Mouse (Mus musculus) liver, embryonic 14.5 days (tissue): ENCODE results near the gene Hgf. TPM values are rescaled to one million over a fixed set of nuclear protein-coding genes. Genes with fewer than 3 reads are reported as not detected.

Source experiments
- ATAC-seq: fragments of 200-750 bp; cut with Nextera tagmentation; 2 replicates; pipeline ENCODE4 v1.8.0; 2017; ENCODE audit warnings: moderate number of reproducible peaks, mild to moderate bottlenecking, moderate library complexity; ENCODE audit not compliant: insufficient read depth
- DNase-seq, 3 experiments: peaks; one replicate each; pipeline ENCODE4 v3.0.0-alpha.2; 2012 to 2013; ENCODE audit warnings: low read depth in 3 of 3, low spot score in 3 of 3
- H3K27ac ChIP-seq: fragments of 300-500 bp; sonication (generic); 2 replicates; pipeline ENCODE4 v1.5.1; 2014; ENCODE audit warnings: moderate library complexity, mild to moderate bottlenecking, control low read depth, inconsistent platforms
- H3K27me3 ChIP-seq: fragments of 300-500 bp; sonication (generic); 2 replicates; pipeline ENCODE4 v1.6.1; 2014; ENCODE audit warnings: mild to moderate bottlenecking, low read length, moderate library complexity; ENCODE audit not compliant: control insufficient read depth, insufficient read depth
- H3K36me3 ChIP-seq: fragments of 300-500 bp; sonication (generic); replicated peaks from 2 replicates; pipeline ENCODE4 v1.6.1; 2014; ENCODE audit warnings: low read depth; ENCODE audit not compliant: control insufficient read depth, insufficient read depth
- H3K4me1 ChIP-seq, 2 experiments: fragments of 200-500 bp in 1 of 2; fragments of 300-500 bp in 1 of 2; sonication (generic) in 1 of 2; replicated peaks; 2 replicates each; pipeline ENCODE4 v1.6.1; 2012 to 2014; ENCODE audit warnings: antibody characterized with exemption in 1 of 2, inconsistent platforms in 1 of 2, low read length in 1 of 2; ENCODE audit not compliant: control insufficient read depth in 2 of 2, insufficient read depth in 2 of 2
- H3K4me2 ChIP-seq: fragments of 300-500 bp; sonication (generic); 2 replicates; pipeline ENCODE4 v1.6.1; 2014; ENCODE audit warnings: low read depth, mild to moderate bottlenecking, control low read depth, moderate library complexity
- H3K4me3 ChIP-seq, 2 experiments: fragments of 200-500 bp in 1 of 2; fragments of 300-500 bp in 1 of 2; sonication (generic) in 1 of 2; 2 replicates each; pipeline ENCODE4 v1.5.1; 2012 to 2014; ENCODE audit warnings: low read depth in 2 of 2, low read length in 2 of 2, mild to moderate bottlenecking in 2 of 2, control low read depth in 1 of 2, inconsistent platforms in 1 of 2, moderate library complexity in 1 of 2; ENCODE audit not compliant: insufficient read depth in 1 of 2
- H3K9ac ChIP-seq: fragments of 300-500 bp; sonication (generic); replicated peaks from 2 replicates; pipeline ENCODE4 v1.6.1; 2014; ENCODE audit warnings: mild to moderate bottlenecking, control low read depth, moderate library complexity
- H3K9me3 ChIP-seq: fragments of 300-500 bp; sonication (generic); 2 replicates; pipeline ENCODE4 v1.6.1; 2016; ENCODE audit warnings: low read length, mixed read lengths; ENCODE audit not compliant: control insufficient read depth
- CTCF ChIP-seq: IDR thresholded peaks from 2 replicates; pipeline ENCODE4 v1.5.1; 2016; ENCODE audit warnings: antibody characterized with exemption, low read depth, control low read depth
- EP300 ChIP-seq: IDR thresholded peaks from 2 replicates; pipeline ENCODE4 v1.6.1; 2016; ENCODE audit warnings: antibody characterized with exemption, low read depth
- WGBS: fragments of 180-500 bp; shearing (Covaris S2); extraction: QIAGEN DNeasy Blood & Tissue Kit; methylation state at CpG from one replicate; pipeline ENCODE4 v1.1.7; 2014; ENCODE audit not compliant: insufficient replicate concordance; 5-methylcytosine and 5-hydroxymethylcytosine counted together
- polyA plus RNA-seq, 2 experiments: library from polyadenylated mRNA; depleted of rRNA in 1 of 2; stranded (reverse) in 1 of 2; unstranded in 1 of 2; fragments of >200 nt; fragmentation: Nextera tagmentation in 1 of 2; extraction: Ambion mirVana in 1 of 2; gene quantifications; 2 replicates each; pipeline versions ENCODE4 v1.2.1 to v1.2.3; 2012 to 2014

The Hgf gene
- polyA plus RNA-seq, 2 experiments = 1.6 to 3.0 TPM

GRCm38 (mm10) chr5:16650240-16650639 lies 96.9 kb downstream of the Hgf start:
- Histone ChIP-seq H3K27me3 (no peaks in the 10 kb centered on the region), H3K9ac (no peak overlapping the region), H3K9me3 (no peaks in the 10 kb centered on the region), H3K4me1 (no peaks in the 10 kb centered on the region), H3K4me3 (no peak overlapping the region), H3K36me3 (no peaks in the 10 kb centered on the region), H3K27ac (no peak overlapping the region), H3K4me2 (no peak overlapping the region)
- ATAC-seq = no peak
- WGBS = 59% methylated on average over 1 of the region's 1 CpGs
- TF ChIP-seq EP300 = no peak
- no peak for TF ChIP-seq CTCF
- DNase-seq = no peak

GRCm38 (mm10) chr5:16654022-16654421 lies 100.7 kb downstream of the Hgf start:
- Histone ChIP-seq H3K4me2 (no peak overlapping the region), H3K4me1 (no peaks in the 10 kb centered on the region), H3K27ac (no peak overlapping the region), H3K36me3 (no peaks in the 10 kb centered on the region), H3K9ac (no peak overlapping the region), H3K4me3 (no peak overlapping the region), H3K9me3 (no peaks in the 10 kb centered on the region), H3K27me3 (no peaks in the 10 kb centered on the region)
- ATAC-seq (no peak), DNase-seq (no peak)
- WGBS = 4% methylated on average over 7 of the region's 7 CpGs
- TF ChIP-seq CTCF = no peak
- no peak for TF ChIP-seq EP300

Other genes with a start within 250 kb of the Hgf start
- not detected in 2 replicates for gene Gm28710, start 238.3 kb downstream of the Hgf start, polyA plus RNA-seq (2012; rRNA removed)
- gene Gm28710, start 238.3 kb downstream of the Hgf start, polyA plus RNA-seq (2014; fragmentation: Nextera tagmentation; extraction: Ambion mirVana) = not detected in 2 replicates